Mouse (Mus musculus): ENCODE results near the gene Tfpi2. TPM values are rescaled to one million over a fixed set of nuclear protein-coding genes. Genes with fewer than 3 reads are reported as not detected.

The Tfpi2 gene
- polyA plus RNA-seq, 1 experiment: 0.22 TPM

- DNase-seq (ENCODE audit: extremely low spot score in 1 of 2, low spot score in 1 of 2): peak; percentile 44 to 79
Measured at GRCm38 (mm10) chr6:3922870-3923269, 65.8 kb downstream of the Tfpi2 start.

- no peak for DNase-seq (ENCODE audit: extremely low spot score in 1 of 2, low spot score in 1 of 2)
Measured at GRCm38 (mm10) chr6:3916015-3916414, 72.7 kb downstream of the Tfpi2 start.

Other genes with a start within 250 kb of the Tfpi2 start
- gene Calcr, start 224.2 kb downstream of the Tfpi2 start, polyA plus RNA-seq (2012; rRNA removed): 0.06 TPM in 1 of 2 replicates, not detected in the other
- not detected in 2 replicates for gene Gngt1, start 4.9 kb upstream of the Tfpi2 start, polyA plus RNA-seq (2012; rRNA removed)
- gene Gng11, start 15.0 kb upstream of the Tfpi2 start, polyA plus RNA-seq (2012; rRNA removed): 14.1 and 17.1 TPM in 2 replicates
- gene Bet1, start 98.1 kb upstream of the Tfpi2 start, polyA plus RNA-seq (2012; rRNA removed): 23.6 and 25.0 TPM in 2 replicates